Mouse (Mus musculus) cerebellum, adult 2 months (tissue): ENCODE measurements around the gene Fgfr2.

Source experiments
- CTCF ChIP-seq: fragments of 200-500 bp; IDR thresholded peaks from 2 replicates; pipeline ENCODE4 v1.5.1; 2011; ENCODE audit warnings: low read depth, mild to moderate bottlenecking, control low read depth, low read length, moderate library complexity, borderline replicate concordance; ENCODE audit not compliant: insufficient read depth
- POLR2A ChIP-seq: fragments of 200-500 bp; IDR thresholded peaks from 2 replicates; pipeline ENCODE4 v1.6.1; 2011; ENCODE audit warnings: low read length, control low read depth, borderline replicate concordance; ENCODE audit not compliant: insufficient read depth

- TF ChIP-seq CTCF (no peak), POLR2A (no peak)
These were observed 2319.8 kb downstream of the Fgfr2 start for GRCm38 (mm10) chr7:130803251-130803825.
